Mouse (Mus musculus) heart, embryonic 13.5 days (tissue): Measurements from ENCODE around the gene Rhoh. TPM values are rescaled to one million over a fixed set of nuclear protein-coding genes. Genes with fewer than 3 reads are reported as not detected.
A peak's percentile ranks its signal among the peaks of the same experiment; 100 is the strongest.

Experiments used
- ATAC-seq: fragments of 200-750 bp; cut with Nextera tagmentation; 2 replicates; pipeline ENCODE4 v1.8.0; 2017; ENCODE audit warnings: moderate TSS enrichment; ENCODE audit not compliant: insufficient number of reproducible peaks, low FRiP score, low TSS enrichment; ENCODE audit errors: extremely low read depth
- H3K27ac ChIP-seq: fragments of 300-500 bp; sonication (generic); replicated peaks from 2 replicates; pipeline ENCODE4 v1.5.1; 2015; ENCODE audit warnings: moderate library complexity, mild to moderate bottlenecking, inconsistent platforms
- H3K27me3 ChIP-seq: fragments of 300-500 bp; sonication (generic); replicated peaks from 2 replicates; pipeline ENCODE4 v1.6.1; 2015; ENCODE audit warnings: mild to moderate bottlenecking, inconsistent platforms
- H3K36me3 ChIP-seq: fragments of 300-500 bp; sonication (generic); 2 replicates; pipeline ENCODE4 v1.6.1; 2015; ENCODE audit warnings: mild to moderate bottlenecking, inconsistent platforms
- H3K4me1 ChIP-seq: fragments of 300-500 bp; sonication (generic); 2 replicates; pipeline ENCODE4 v1.6.1; 2015; ENCODE audit warnings: inconsistent platforms
- H3K4me2 ChIP-seq: fragments of 300-500 bp; sonication (generic); 2 replicates; pipeline ENCODE4 v1.6.1; 2015; ENCODE audit warnings: inconsistent platforms, mild to moderate bottlenecking, moderate library complexity
- H3K4me3 ChIP-seq: fragments of 300-500 bp; sonication (generic); 2 replicates; pipeline ENCODE4 v1.5.1; 2015; ENCODE audit warnings: moderate library complexity, mild to moderate bottlenecking, inconsistent platforms
- H3K9ac ChIP-seq: fragments of 300-500 bp; sonication (generic); 2 replicates; pipeline ENCODE4 v1.6.1; 2015; ENCODE audit warnings: inconsistent platforms, mild to moderate bottlenecking, moderate library complexity
- H3K9me3 ChIP-seq: fragments of 300-500 bp; sonication (generic); 2 replicates; pipeline ENCODE4 v1.6.1; 2016; ENCODE audit warnings: inconsistent platforms
- WGBS: fragments of 180-500 bp; shearing (Covaris S2); methylation state at CpG from one replicate; pipeline ENCODE4 v1.1.7; 2015; ENCODE audit warnings: mixed read lengths; 5-methylcytosine and 5-hydroxymethylcytosine counted together
- polyA plus RNA-seq: library from polyadenylated mRNA; unstranded; fragments of >200 nt; fragmentation: Nextera tagmentation; extraction: Ambion mirVana; gene quantifications from 2 replicates; pipeline ENCODE4 v1.2.1, GENCODE M21; 2015

Rhoh gene
- polyA plus RNA-seq, 1 experiment from 2014 or later, result 0.86 TPM

- ATAC-seq, result no peak
- H3K27me3 ChIP-seq, result no peaks in the 10 kb centered on the region
- no peak overlapping the region for H3K9ac ChIP-seq
- H3K36me3 ChIP-seq, result no peaks in the 10 kb centered on the region
- WGBS, result 80% methylated on average over 7 of the region's 7 CpGs
- H3K4me2 ChIP-seq, result no peak overlapping the region
- H3K4me1 ChIP-seq, result peaks cover 5% of the 10 kb centered on the region
- H3K27ac ChIP-seq, result no peak overlapping the region
- H3K9me3 ChIP-seq, result no peaks in the 10 kb centered on the region
- H3K4me3 ChIP-seq, result no peak overlapping the region
Observed at GRCm38 (mm10) chr5:65875269-65875668, 14.3 kb downstream of the Rhoh start.

DNA sequence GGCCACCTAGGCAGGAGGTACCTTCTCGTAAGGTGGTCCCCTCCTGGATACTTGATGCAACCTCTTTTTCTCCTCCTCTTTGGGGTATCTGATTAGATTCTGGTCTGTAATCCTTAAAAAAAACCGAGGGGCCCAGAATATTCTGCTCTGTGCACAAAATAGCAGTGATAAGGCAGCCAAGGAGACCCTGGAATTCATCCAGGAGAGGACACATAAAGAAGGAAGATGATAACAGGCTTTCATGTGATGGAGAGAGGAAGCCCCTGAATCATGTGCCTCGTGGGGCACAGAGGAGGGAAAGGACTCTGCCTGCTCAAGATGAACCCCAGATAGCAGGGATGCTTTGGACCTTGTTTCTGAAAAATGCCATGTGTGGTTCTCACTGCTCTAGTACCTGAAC, 17.4 kb downstream of the Rhoh start:
- 34% methylated on average over 3 of the region's 3 CpGs for WGBS

DNA sequence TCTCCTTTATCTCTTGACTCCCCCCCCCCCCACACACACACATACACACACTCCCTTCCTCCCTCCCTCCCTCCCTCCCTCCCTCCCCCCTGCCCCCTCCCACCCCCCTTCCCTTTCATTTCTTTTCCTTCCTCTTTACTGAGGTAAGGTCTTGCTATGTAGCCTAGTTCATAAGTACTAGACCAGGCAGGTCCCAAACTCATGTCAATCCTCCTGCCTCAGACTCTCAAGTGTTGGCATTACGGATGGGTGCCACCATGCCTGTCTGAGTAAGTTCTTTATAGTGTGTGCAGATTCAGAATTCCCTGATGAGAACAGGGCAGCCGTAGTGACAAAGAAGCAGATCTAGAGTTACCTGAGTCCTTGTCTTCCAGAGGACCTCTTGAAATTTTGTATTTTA, 20.2 kb downstream of the Rhoh start:
- Histone ChIP-seq H3K4me1 (peaks cover 18% of the 10 kb centered on the region), H3K4me3 (no peak overlapping the region), H3K36me3 (no peaks in the 10 kb centered on the region), H3K27me3 (no peaks in the 10 kb centered on the region), H3K4me2 (no peak overlapping the region), H3K9ac (no peak overlapping the region), H3K27ac (no peak overlapping the region), H3K9me3 (no peaks in the 10 kb centered on the region)
- 91% methylated on average over 2 of the region's 2 CpGs for WGBS
- ATAC-seq, result no peak

More for the DNA sequence above, 17.4 kb downstream of the Rhoh start:
- Histone ChIP-seq H3K9me3 (no peaks in the 10 kb centered on the region), H3K4me1 (peaks cover 14% of the 10 kb centered on the region), H3K27ac (no peak overlapping the region), H3K4me2 (no peak overlapping the region), H3K27me3 (no peaks in the 10 kb centered on the region), H3K36me3 (no peaks in the 10 kb centered on the region), H3K4me3 (no peak overlapping the region), H3K9ac (no peak overlapping the region)
- no peak for ATAC-seq

DNA sequence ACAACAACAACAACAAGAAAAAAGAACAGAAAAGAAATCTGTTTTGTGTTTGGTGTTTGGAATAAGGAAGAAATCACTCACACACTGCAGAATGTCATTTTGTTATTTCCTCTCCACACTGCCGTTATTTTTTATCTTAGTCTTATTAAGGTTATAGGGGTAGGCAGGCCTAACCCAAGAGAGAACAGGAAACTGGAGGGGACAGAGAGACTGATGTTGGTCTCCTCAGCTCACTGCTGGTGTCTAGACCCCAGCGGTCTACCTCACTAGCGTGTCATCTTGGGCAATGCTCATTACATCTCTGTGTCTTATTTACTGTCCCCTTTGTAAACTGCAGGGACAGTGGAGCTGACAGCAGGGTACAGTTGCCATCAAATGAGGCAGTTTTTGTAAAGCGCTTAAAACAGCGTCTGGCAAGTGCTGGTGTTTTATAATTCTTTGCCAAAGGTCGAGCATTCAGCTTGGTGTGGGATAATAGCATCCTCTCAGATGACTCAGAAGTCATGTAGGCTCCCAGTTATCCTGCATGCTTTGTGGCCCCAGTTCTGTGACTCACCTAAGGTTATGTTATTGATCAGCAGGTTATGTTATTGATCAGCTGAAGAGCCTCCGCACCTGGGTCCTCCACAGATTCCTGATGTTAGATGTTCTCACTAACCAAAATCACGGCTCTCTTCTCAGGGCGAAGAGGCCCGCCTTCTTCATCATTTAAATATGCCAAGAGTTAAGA, 21.6 kb downstream of the Rhoh start:
- no peaks in the 10 kb centered on the region for H3K27me3 ChIP-seq
- 84% methylated on average over 10 of the region's 10 CpGs for WGBS
- no peaks in the 10 kb centered on the region for H3K9me3 ChIP-seq
- H3K4me2 ChIP-seq, result no peak overlapping the region
- peaks cover 18% of the 10 kb centered on the region for H3K4me1 ChIP-seq
- no peaks in the 10 kb centered on the region for H3K36me3 ChIP-seq
- no peak overlapping the region for H3K9ac ChIP-seq
- no peak overlapping the region for H3K4me3 ChIP-seq
- no peak overlapping the region for H3K27ac ChIP-seq
- no peak for ATAC-seq

GRCm38 (mm10) chr5:65883355-65883754, 22.3 kb downstream of the Rhoh start:
- no peak overlapping the region for H3K27ac ChIP-seq
- H3K9ac ChIP-seq, result no peak overlapping the region
- 50% methylated on average over 5 of the region's 5 CpGs for WGBS
- peaks cover 16% of the 10 kb centered on the region for H3K4me1 ChIP-seq
- no peak for ATAC-seq
- H3K9me3 ChIP-seq, result no peaks in the 10 kb centered on the region
- no peaks in the 10 kb centered on the region for H3K27me3 ChIP-seq
- H3K4me2 ChIP-seq, result no peak overlapping the region
- no peak overlapping the region for H3K4me3 ChIP-seq
- H3K36me3 ChIP-seq, result no peaks in the 10 kb centered on the region

- WGBS, result 67% methylated on average over 15 of the region's 15 CpGs
- H3K9me3 ChIP-seq, result no peaks in the 10 kb centered on the region
- no peaks in the 10 kb centered on the region for H3K27me3 ChIP-seq
- H3K9ac ChIP-seq, result no peak overlapping the region
- H3K4me2 ChIP-seq, result no peak overlapping the region
- H3K36me3 ChIP-seq, result no peaks in the 10 kb centered on the region
- peaks cover 24% of the 10 kb centered on the region for H3K4me1 ChIP-seq
- no peak overlapping the region for H3K4me3 ChIP-seq
- no peak overlapping the region for H3K27ac ChIP-seq
- ATAC-seq, result no peak
Observed at GRCm38 (mm10) chr5:65885699-65886443, 24.9 kb downstream of the Rhoh start.

DNA sequence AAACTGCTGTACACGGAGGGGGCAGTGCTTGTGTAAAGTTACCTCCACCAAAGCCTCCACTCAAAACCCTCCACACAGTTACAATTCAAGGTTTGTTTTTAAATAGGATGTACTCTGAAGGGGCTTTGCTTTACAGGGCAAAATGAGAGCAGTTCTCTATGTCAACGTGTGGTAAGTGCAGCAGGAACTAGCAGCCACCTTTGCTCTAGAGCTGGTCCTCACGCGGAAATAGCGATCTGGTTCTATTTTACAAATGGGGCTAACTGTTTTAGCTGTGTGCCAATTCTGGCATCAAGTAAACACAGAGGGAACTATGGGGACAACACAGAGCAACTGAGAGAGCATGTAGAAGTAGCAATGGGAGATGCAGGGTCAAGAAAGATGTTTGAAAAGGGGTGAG, 27.1 kb downstream of the Rhoh start:
- Histone ChIP-seq H3K4me1 (peaks cover 17% of the 10 kb centered on the region), H3K27me3 (no peaks in the 10 kb centered on the region), H3K4me2 (no peak overlapping the region), H3K36me3 (no peaks in the 10 kb centered on the region), H3K9me3 (no peaks in the 10 kb centered on the region), H3K9ac (no peak overlapping the region; the same call in 1 of the 2 replicates), H3K27ac (0 out of 2 replicates have a peak overlapping the region, but pooled peaks have one; percentile 54), H3K4me3 (no peak overlapping the region)
- no peak for ATAC-seq
- WGBS, result 86% methylated on average over 5 of the region's 5 CpGs

DNA sequence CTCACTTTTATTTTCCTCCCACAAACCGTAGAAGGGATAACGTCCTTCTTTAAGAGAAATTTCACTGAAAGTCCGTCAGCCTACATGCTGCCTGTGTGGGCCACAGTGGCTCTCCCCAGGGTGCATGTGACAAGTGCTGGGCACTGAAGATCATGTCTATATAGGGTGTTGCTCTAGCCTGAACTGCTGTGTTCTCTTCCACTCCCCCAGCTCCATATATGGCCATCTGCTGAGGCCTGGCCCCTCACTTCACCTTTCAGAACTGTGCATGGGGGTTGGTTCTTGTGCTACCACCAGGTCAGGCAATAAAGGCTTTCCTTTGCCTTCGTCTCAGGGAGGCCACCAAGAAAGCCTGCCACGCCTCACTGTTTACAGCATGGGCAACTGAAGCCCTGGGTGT, 28.0 kb downstream of the Rhoh start:
- Histone ChIP-seq H3K4me2 (no peak overlapping the region), H3K4me1 (peaks cover 12% of the 10 kb centered on the region), H3K9ac (peak overlapping the region; percentile 62), H3K27ac (peak overlapping the region; percentile 54), H3K36me3 (no peaks in the 10 kb centered on the region), H3K27me3 (no peaks in the 10 kb centered on the region), H3K4me3 (no peak overlapping the region), H3K9me3 (no peaks in the 10 kb centered on the region)
- ATAC-seq, result no peak; the same call in 1 of the 2 replicates
- 57% methylated on average over 5 of the region's 5 CpGs for WGBS

- no peak for ATAC-seq
- no peaks in the 10 kb centered on the region for H3K36me3 ChIP-seq
- H3K4me1 ChIP-seq, result peaks cover 29% of the 10 kb centered on the region
- H3K4me3 ChIP-seq, result no peak overlapping the region
- 83% methylated on average over 14 of the region's 14 CpGs for WGBS
- H3K27me3 ChIP-seq, result no peaks in the 10 kb centered on the region
- no peak overlapping the region for H3K27ac ChIP-seq
- no peak overlapping the region for H3K4me2 ChIP-seq
- H3K9ac ChIP-seq, result no peak overlapping the region
- H3K9me3 ChIP-seq, result no peaks in the 10 kb centered on the region
Observed at GRCm38 (mm10) chr5:65891251-65891826, 30.3 kb downstream of the Rhoh start.

DNA sequence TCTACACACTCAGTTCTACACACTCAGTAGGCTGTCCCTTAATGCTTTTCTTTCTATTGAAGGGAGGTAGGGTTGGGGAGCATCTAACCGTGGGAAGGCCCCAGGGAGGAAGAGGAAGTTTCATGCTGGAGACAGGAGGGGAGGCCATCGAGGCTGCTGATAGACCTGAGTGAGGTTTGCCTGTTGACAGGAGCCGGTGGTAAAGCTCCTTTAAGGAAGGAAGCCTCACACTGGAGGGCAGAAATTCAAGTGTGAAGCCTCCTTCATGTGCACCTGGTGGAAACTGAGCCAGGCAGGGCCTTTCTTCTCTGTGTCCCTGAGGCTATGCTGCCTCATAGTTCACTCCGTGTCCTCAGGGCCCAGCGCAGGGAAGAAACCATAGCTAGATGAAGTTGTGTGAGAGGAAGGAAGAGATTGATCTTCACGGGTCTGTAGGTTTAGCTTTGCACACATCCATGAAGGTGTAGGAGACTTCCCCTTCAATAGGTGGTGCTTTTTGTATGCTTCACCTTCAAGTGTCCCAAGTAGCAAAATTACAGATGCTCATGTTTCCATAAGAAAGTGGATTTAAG, 34.2 kb downstream of the Rhoh start:
- Histone ChIP-seq H3K27ac (peak overlapping the region; percentile 33; the same call in 1 of the 2 replicates), H3K4me2 (no peak overlapping the region), H3K9ac (no peak overlapping the region), H3K27me3 (no peaks in the 10 kb centered on the region), H3K4me1 (peaks cover 25% of the 10 kb centered on the region), H3K36me3 (no peaks in the 10 kb centered on the region), H3K4me3 (no peak overlapping the region), H3K9me3 (no peaks in the 10 kb centered on the region)
- no peak for ATAC-seq
- WGBS, result 63% methylated on average over 6 of the region's 6 CpGs

DNA sequence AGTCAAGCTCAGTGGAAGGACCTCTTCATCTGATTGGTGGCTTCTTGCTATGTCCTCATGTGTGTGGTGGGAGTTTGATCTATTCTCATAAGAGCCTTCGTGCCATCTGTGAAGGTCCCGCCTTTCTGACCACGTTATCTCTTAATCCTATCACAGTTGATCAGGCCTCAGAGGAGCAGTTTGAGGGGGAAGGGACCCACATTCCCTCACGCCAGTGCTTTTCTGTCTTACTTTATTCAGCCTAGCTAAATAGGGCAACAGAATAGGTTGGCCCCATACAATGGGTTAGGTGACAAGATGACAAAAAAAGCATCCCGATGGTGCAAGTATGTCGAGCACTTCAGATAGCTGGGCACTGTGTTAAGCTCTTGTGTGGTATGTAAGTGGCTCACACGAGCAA, 34.8 kb downstream of the Rhoh start:
- Histone ChIP-seq H3K9me3 (no peaks in the 10 kb centered on the region), H3K36me3 (no peaks in the 10 kb centered on the region), H3K4me1 (peaks cover 30% of the 10 kb centered on the region), H3K27me3 (no peaks in the 10 kb centered on the region), H3K9ac (no peak overlapping the region), H3K4me3 (no peak overlapping the region), H3K27ac (peak overlapping the region; percentile 66), H3K4me2 (no peak overlapping the region)
- no peak; the same call in 1 of the 2 replicates for ATAC-seq
- 45% methylated on average over 7 of the region's 7 CpGs for WGBS
